Mouse (Mus musculus) hindbrain, embryonic 13.5 days (tissue): ENCODE measurements around the gene Nol12. TPM values are rescaled to one million over a fixed set of nuclear protein-coding genes. Genes with fewer than 3 reads are reported as not detected.
A peak's percentile ranks its signal among the peaks of the same experiment; 100 is the strongest.

Experiments used
- ATAC-seq: fragments of 200-750 bp; cut with Nextera tagmentation; 2 replicates; pipeline ENCODE4 v1.8.0; 2017; ENCODE audit warnings: moderate TSS enrichment; ENCODE audit not compliant: low FRiP score
- H3K27ac ChIP-seq: fragments of 300-500 bp; sonication (generic); 2 replicates; pipeline ENCODE4 v1.5.1; 2015; ENCODE audit warnings: inconsistent platforms, mild to moderate bottlenecking, moderate library complexity
- H3K27me3 ChIP-seq: fragments of 300-500 bp; sonication (generic); 2 replicates; pipeline ENCODE4 v1.6.1; 2015; ENCODE audit warnings: mild to moderate bottlenecking, inconsistent platforms
- H3K36me3 ChIP-seq: fragments of 300-500 bp; sonication (generic); 2 replicates; pipeline ENCODE4 v1.6.1; 2015; ENCODE audit warnings: mild to moderate bottlenecking, inconsistent platforms
- H3K4me1 ChIP-seq: fragments of 300-500 bp; sonication (generic); replicated peaks from 2 replicates; pipeline ENCODE4 v1.6.1; 2015; ENCODE audit warnings: inconsistent platforms
- H3K4me2 ChIP-seq: fragments of 300-500 bp; sonication (generic); 2 replicates; pipeline ENCODE4 v1.6.1; 2015; ENCODE audit warnings: inconsistent platforms, mild to moderate bottlenecking, moderate library complexity
- H3K4me3 ChIP-seq: fragments of 300-500 bp; sonication (generic); 2 replicates; pipeline ENCODE4 v1.5.1; 2015; ENCODE audit warnings: mild to moderate bottlenecking, inconsistent platforms
- H3K9ac ChIP-seq: fragments of 300-500 bp; sonication (generic); 2 replicates; pipeline ENCODE4 v1.6.1; 2015; ENCODE audit warnings: mild to moderate bottlenecking, inconsistent platforms
- H3K9me3 ChIP-seq: fragments of 300-500 bp; sonication (generic); 2 replicates; pipeline ENCODE4 v1.6.1; 2016; ENCODE audit warnings: inconsistent platforms
- WGBS: fragments of 180-500 bp; shearing (Covaris S2); methylation state at CpG from one replicate; pipeline ENCODE4 v1.1.7; 2015; 5-methylcytosine and 5-hydroxymethylcytosine counted together
- microRNA-seq: library from miRNA; unstranded; fragments of <30 nt; microRNA quantifications from one replicate; pipeline ENCODE4, GENCODE M21; 2016
- polyA plus RNA-seq: library from polyadenylated mRNA; unstranded; fragments of >200 nt; fragmentation: Nextera tagmentation; extraction: Ambion mirVana; gene quantifications from 2 replicates; pipeline ENCODE4 v1.2.1, GENCODE M21; 2015

Nol12 gene
- polyA plus RNA-seq, 1 experiment from 2014 or later = 57.4 TPM

DNA sequence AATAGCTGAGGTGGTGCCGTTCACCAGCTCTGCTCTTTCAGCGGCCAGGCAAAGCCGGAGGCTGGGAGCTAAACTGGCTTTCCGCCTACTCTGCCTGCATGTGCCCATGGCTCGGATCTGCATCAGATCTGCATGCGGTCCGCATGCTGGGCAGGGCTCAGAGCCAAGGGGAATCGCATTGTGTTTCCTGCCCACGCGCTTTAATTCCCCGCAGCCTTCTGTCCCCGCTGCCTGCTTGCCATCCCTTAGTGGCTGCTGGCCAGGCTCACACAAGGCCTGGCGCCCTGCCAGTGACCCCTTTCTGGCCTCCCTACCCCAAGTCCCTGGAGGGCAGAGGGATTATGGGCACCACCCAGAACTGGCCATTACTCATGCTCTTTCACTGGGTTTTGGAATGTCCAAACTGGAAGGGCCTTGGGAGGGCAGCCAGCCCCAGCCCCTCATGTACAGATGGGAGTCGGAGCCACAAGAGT lies 53.8 kb downstream of the Nol12 start:
- Histone ChIP-seq H3K27me3 (no peaks in the 10 kb centered on the region), H3K4me3 (no peak overlapping the region), H3K9ac (no peak overlapping the region; the same call in 1 of the 2 replicates), H3K27ac (peak overlapping the region; percentile 66), H3K36me3 (peaks cover 54% of the 10 kb centered on the region), H3K4me2 (no peak overlapping the region), H3K4me1 (peaks cover 36% of the 10 kb centered on the region), H3K9me3 (no peaks in the 10 kb centered on the region)
- WGBS = 41% methylated on average over 14 of the region's 14 CpGs
- peak; percentile 72 for ATAC-seq

DNA sequence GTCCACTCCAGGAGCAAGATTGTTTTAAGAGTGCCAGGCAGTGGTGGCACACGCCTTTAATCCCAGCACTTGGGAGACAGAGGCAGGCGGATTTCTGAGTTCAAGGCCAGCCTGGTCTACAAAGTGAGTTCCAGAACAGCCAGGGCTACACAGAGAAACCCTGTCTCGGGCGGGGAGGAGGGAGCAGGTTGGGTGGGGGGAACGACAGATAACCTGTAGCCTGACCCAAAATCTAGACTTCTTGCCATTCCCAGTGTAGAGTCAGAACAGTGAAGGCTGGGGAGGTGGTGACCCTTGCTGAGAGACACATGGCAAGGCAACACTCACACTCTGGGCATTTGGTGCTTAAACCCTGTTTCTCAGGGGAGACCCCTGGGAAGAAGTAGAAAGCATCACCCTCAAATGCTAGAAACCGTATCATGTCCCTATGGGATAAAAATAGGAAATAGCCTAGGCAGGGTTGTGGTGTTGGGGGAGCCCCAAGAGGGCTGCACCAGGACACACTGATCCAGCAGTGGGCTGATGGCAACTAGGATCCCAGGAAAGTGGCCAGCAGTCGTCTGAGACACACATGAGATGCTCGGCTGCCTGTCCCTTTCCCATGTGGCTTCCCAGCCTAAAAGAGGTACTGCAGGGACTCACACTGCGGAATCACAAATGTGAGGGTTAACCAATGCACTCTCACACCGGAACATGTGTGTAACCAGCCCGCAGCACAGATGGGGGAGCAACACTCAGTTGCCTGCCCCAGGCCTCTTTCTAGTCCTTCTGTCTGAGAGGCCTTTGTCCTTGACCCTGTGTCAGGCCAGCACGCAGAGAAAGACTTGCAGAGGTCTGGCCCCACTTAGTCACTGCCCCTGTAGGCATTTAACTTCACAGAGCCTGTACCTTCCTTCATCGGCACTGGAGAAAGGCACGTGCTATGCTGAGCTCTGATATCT lies 54.7 kb downstream of the Nol12 start:
- H3K9ac ChIP-seq = no peak overlapping the region
- peaks cover 63% of the 10 kb centered on the region for H3K36me3 ChIP-seq
- 89% methylated on average over 14 of the region's 14 CpGs for WGBS
- H3K27ac ChIP-seq = no peak overlapping the region; the same call in 1 of the 2 replicates
- no peaks in the 10 kb centered on the region for H3K27me3 ChIP-seq
- H3K4me1 ChIP-seq = peaks cover 28% of the 10 kb centered on the region
- H3K4me3 ChIP-seq = no peak overlapping the region
- H3K4me2 ChIP-seq = no peak overlapping the region
- no peaks in the 10 kb centered on the region for H3K9me3 ChIP-seq
- no peak for ATAC-seq

DNA sequence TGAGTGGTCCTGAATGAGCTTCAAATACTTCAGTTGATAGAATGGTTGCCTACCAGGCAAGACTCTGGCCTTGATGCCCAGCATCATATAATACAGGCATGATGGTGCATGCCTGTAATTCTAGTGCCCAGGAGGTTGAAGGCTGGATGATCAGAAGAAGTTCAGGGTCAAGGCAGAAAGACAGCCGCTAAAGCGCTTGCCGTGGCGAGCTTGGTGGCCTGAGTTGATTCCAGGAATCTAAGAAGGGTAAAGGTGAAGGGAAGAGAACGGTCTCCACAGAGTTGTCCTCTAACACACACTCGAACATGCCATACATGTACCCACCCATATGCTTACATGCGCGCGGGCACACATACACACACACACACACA lies 55.3 kb downstream of the Nol12 start:
- H3K4me3 ChIP-seq = no peak overlapping the region
- H3K27me3 ChIP-seq = no peaks in the 10 kb centered on the region
- H3K36me3 ChIP-seq = peaks cover 70% of the 10 kb centered on the region
- H3K9me3 ChIP-seq = no peaks in the 10 kb centered on the region
- no peak overlapping the region for H3K27ac ChIP-seq
- H3K4me1 ChIP-seq = peaks cover 24% of the 10 kb centered on the region
- ATAC-seq = no peak
- H3K4me2 ChIP-seq = no peak overlapping the region
- H3K9ac ChIP-seq = no peak overlapping the region
- 93% methylated on average over 9 of the region's 9 CpGs for WGBS

DNA sequence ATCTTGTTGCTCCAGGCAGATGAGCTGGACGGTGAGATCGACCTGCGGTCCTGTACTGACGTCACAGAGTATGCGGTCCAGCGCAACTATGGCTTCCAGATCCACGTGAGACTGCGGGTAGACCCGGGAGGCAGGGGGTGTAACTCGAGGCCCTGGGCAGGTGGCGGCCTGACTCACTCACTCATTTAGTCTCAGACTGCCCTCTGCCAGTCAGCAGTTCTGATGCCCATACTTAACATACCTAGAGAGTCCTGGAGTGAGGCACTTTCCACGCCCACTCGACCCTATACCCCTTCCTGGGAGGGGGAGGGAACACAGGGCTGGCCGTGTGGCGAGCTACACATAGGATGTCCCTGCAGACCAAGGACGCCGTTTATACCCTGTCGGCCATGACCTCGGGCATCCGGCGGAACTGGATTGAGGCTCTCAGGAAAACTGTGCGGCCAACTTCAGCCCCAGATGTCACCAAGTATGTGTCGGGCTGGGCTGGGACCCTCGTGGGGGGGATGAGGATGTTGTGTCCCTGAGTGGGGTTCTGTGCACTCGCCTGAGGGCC lies 56.3 kb downstream of the Nol12 start:
- Histone ChIP-seq H3K4me2 (no peak overlapping the region), H3K27me3 (no peaks in the 10 kb centered on the region), H3K27ac (no peak overlapping the region), H3K9ac (no peak overlapping the region), H3K4me3 (no peak overlapping the region), H3K4me1 (peaks cover 24% of the 10 kb centered on the region), H3K9me3 (no peaks in the 10 kb centered on the region), H3K36me3 (peaks cover 79% of the 10 kb centered on the region)
- 93% methylated on average over 25 of the region's 25 CpGs for WGBS
- no peak for ATAC-seq

DNA sequence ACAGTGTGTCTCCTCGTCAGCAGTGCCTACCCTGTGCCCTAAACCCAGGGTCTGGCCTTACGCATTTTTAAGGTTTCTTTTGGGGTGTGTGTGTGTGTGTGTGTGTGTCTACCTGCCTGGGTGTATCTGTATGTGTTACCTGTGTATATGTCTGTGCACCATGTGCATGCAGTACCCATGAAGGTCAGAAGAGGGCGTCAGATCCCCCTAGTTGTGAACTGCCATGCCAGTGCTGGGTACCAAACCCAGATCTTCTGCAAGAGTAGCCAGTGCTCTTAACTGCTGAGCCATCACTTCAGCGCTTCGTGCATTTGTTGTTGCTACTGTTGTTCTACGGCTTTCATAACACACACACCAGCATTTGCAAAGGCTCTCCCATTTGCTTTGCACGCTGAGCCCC lies 57.5 kb downstream of the Nol12 start:
- H3K4me1 ChIP-seq = peaks cover 16% of the 10 kb centered on the region
- ATAC-seq = no peak
- peaks cover 88% of the 10 kb centered on the region for H3K36me3 ChIP-seq
- no peaks in the 10 kb centered on the region for H3K9me3 ChIP-seq
- H3K27me3 ChIP-seq = no peaks in the 10 kb centered on the region
- no peak overlapping the region for H3K27ac ChIP-seq
- 92% methylated on average over 7 of the region's 7 CpGs for WGBS
- no peak overlapping the region for H3K4me2 ChIP-seq
- H3K4me3 ChIP-seq = no peak overlapping the region
- H3K9ac ChIP-seq = no peak overlapping the region

DNA sequence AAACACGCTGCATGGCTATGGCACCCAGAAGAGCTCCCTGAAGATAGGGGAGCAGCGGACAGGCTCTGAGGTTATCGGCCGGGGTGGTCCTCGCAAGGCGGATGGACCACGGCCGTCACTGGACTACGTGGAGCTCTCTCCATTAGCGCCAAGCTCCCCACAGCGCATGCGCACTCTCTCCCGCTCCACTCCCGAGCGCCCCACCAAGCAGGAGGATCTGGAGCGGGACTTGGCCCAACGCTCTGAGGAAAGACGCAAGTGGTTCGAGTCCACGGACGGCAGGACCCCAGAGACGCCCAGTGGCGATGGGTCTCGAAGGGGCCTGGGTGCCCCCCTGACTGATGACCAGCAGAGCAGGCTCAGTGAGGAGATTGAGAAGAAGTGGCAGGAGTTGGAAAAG lies 58.2 kb downstream of the Nol12 start:
- Histone ChIP-seq H3K4me1 (peaks cover 10% of the 10 kb centered on the region), H3K4me2 (no peak overlapping the region), H3K27ac (no peak overlapping the region), H3K4me3 (no peak overlapping the region), H3K27me3 (no peaks in the 10 kb centered on the region), H3K9me3 (no peaks in the 10 kb centered on the region), H3K36me3 (peaks cover 85% of the 10 kb centered on the region), H3K9ac (no peak overlapping the region)
- no peak for ATAC-seq
- WGBS = 96% methylated on average over 24 of the region's 24 CpGs

Small RNA genes lying within 50 kb of the gene (microRNA-seq; reads per million reads assigned to microRNA genes)
- not detected for gene Mir6955

Other genes with a start within 250 kb of the Nol12 start
- 4.6 and 5.0 TPM in 2 replicates for gene Elfn2, start 216.2 kb upstream of the Nol12 start, polyA plus RNA-seq
- gene Mfng, start 161.5 kb upstream of the Nol12 start, polyA plus RNA-seq = 36.7 and 40.1 TPM in 2 replicates
- gene Card10, start 131.9 kb upstream of the Nol12 start, polyA plus RNA-seq = 1.6 TPM in 2 replicates
- gene Cdc42ep1, start 92.3 kb upstream of the Nol12 start, polyA plus RNA-seq = 9.5 and 11.0 TPM in 2 replicates
- not detected in 2 replicates for gene Lgals2, start 79.4 kb upstream of the Nol12 start, polyA plus RNA-seq
- gene Gga1, start 57.7 kb upstream of the Nol12 start, polyA plus RNA-seq = 49.9 and 50.6 TPM in 2 replicates
- not detected in 2 replicates for gene Gm49510, start 35.3 kb upstream of the Nol12 start, polyA plus RNA-seq
- gene Sh3bp1, start 35.2 kb upstream of the Nol12 start, polyA plus RNA-seq = 3.8 and 4.5 TPM in 2 replicates
- 62.7 and 64.3 TPM in 2 replicates for gene Pdxp, start 21.0 kb upstream of the Nol12 start, polyA plus RNA-seq
- gene Lgals1, start 8.2 kb upstream of the Nol12 start, polyA plus RNA-seq = 193 and 202 TPM in 2 replicates
- gene Triobp, start 12.8 kb downstream of the Nol12 start, polyA plus RNA-seq = 31.6 and 36.6 TPM in 2 replicates
- 259 and 266 TPM in 2 replicates for gene H1f0, start 93.5 kb downstream of the Nol12 start, polyA plus RNA-seq
- 0.17 TPM in 1 of 2 replicates, not detected in the other for gene Galr3, start 107.0 kb downstream of the Nol12 start, polyA plus RNA-seq
- 50.4 and 51.5 TPM in 2 replicates for gene Ankrd54, start 128.0 kb downstream of the Nol12 start, polyA plus RNA-seq
- gene Eif3l, start 140.2 kb downstream of the Nol12 start, polyA plus RNA-seq = 179 and 185 TPM in 2 replicates
- gene Micall1, start 174.0 kb downstream of the Nol12 start, polyA plus RNA-seq = 8.7 and 10.3 TPM in 2 replicates
- 263 and 295 TPM in 2 replicates for gene Polr2f, start 206.1 kb downstream of the Nol12 start, polyA plus RNA-seq
- gene 1700088E04Rik, start 206.3 kb downstream of the Nol12 start, polyA plus RNA-seq = 15.3 and 22.1 TPM in 2 replicates
- 6.6 and 8.1 TPM in 2 replicates for gene Sox10, start 230.3 kb downstream of the Nol12 start, polyA plus RNA-seq